Mouse (Mus musculus) forebrain, embryonic 12.5 days (tissue): ENCODE results near the gene Sec24d. TPM values are rescaled to one million over a fixed set of nuclear protein-coding genes. Genes with fewer than 3 reads are reported as not detected.
A peak's percentile ranks its signal among the peaks of the same experiment; 100 is the strongest.

Experiments used
- ATAC-seq: fragments of 200-750 bp; cut with Nextera tagmentation; 2 replicates; pipeline ENCODE4 v1.8.0; 2017; ENCODE audit warnings: moderate TSS enrichment; ENCODE audit not compliant: low FRiP score
- H3K27ac ChIP-seq: fragments of 300-500 bp; sonication (generic); 2 replicates; pipeline ENCODE4 v1.5.1; 2016; ENCODE audit warnings: mild to moderate bottlenecking
- H3K27me3 ChIP-seq: fragments of 300-500 bp; sonication (generic); 2 replicates; pipeline ENCODE4 v1.6.1; 2016; ENCODE audit warnings: mild to moderate bottlenecking
- H3K36me3 ChIP-seq: fragments of 300-500 bp; sonication (generic); replicated peaks from 2 replicates; pipeline ENCODE4 v1.6.1; 2016; ENCODE audit warnings: mild to moderate bottlenecking
- H3K4me1 ChIP-seq: fragments of 300-500 bp; sonication (generic); 2 replicates; pipeline ENCODE4 v1.6.1; 2016
- H3K4me2 ChIP-seq: fragments of 300-500 bp; sonication (generic); 2 replicates; pipeline ENCODE4 v1.6.1; 2016; ENCODE audit warnings: mild to moderate bottlenecking, moderate library complexity
- H3K4me3 ChIP-seq: fragments of 300-500 bp; sonication (generic); replicated peaks from 2 replicates; pipeline ENCODE4 v1.5.1; 2016; ENCODE audit warnings: mild to moderate bottlenecking
- H3K9ac ChIP-seq: fragments of 300-500 bp; sonication (generic); 2 replicates; pipeline ENCODE4 v1.6.1; 2016; ENCODE audit warnings: mild to moderate bottlenecking
- H3K9me3 ChIP-seq: fragments of 300-500 bp; sonication (generic); 2 replicates; pipeline ENCODE4 v1.6.1; 2016
- WGBS: fragments of 180-500 bp; shearing (Covaris S2); methylation state at CpG from one replicate; pipeline ENCODE4 v1.1.7; 2016; 5-methylcytosine and 5-hydroxymethylcytosine counted together
- polyA plus RNA-seq: library from polyadenylated mRNA; unstranded; fragments of >200 nt; fragmentation: Nextera tagmentation; extraction: Ambion mirVana; gene quantifications from 2 replicates; pipeline ENCODE4 v1.2.1, GENCODE M21; 2016

The Sec24d gene
- polyA plus RNA-seq = 13.2 and 16.9 TPM in 2 replicates

GRCm38 (mm10) chr3:123266753-123267651, at the start of gene Sec24d:
Gene Sec24d, plus strand, starts transcription at chr3:123267455.
- no peaks in the 10 kb centered on the region for H3K36me3 ChIP-seq
- H3K27ac ChIP-seq = no peak within 1 kb of the TSS
- peak; percentile 92 for ATAC-seq
- WGBS = 3% methylated on average over 68 of the region's 68 CpGs
- peaks cover 30% of the 10 kb centered on the region for H3K27me3 ChIP-seq
- H3K4me2 ChIP-seq = peak within 1 kb of the TSS; percentile 85
- peaks cover 8% of the 10 kb centered on the region; the same call in 1 of the 2 replicates for H3K4me1 ChIP-seq
- H3K9me3 ChIP-seq = no peaks in the 10 kb centered on the region
- peak within 1 kb of the TSS; percentile 65 for H3K9ac ChIP-seq
- H3K4me3 ChIP-seq = peak within 1 kb of the TSS; percentile 76

- 58% methylated on average over 6 of the region's 6 CpGs for WGBS
- Histone ChIP-seq H3K36me3 (no peaks in the 10 kb centered on the region), H3K9ac (no peak overlapping the region), H3K27me3 (no peaks in the 10 kb centered on the region), H3K4me2 (no peak overlapping the region), H3K4me1 (no peaks in the 10 kb centered on the region), H3K4me3 (no peak overlapping the region), H3K9me3 (no peaks in the 10 kb centered on the region), H3K27ac (no peak overlapping the region)
- ATAC-seq = no peak
These were observed 48.6 kb upstream of the Sec24d start for GRCm38 (mm10) chr3:123218646-123219045.

- Histone ChIP-seq H3K9ac (no peak overlapping the region), H3K9me3 (no peaks in the 10 kb centered on the region), H3K4me3 (no peak overlapping the region), H3K27ac (no peak overlapping the region), H3K27me3 (no peaks in the 10 kb centered on the region), H3K4me1 (no peaks in the 10 kb centered on the region), H3K36me3 (no peaks in the 10 kb centered on the region), H3K4me2 (no peak overlapping the region)
- no peak for ATAC-seq
- WGBS = 94% methylated on average over 3 of the region's 3 CpGs
These were observed 40.0 kb upstream of the Sec24d start for GRCm38 (mm10) chr3:123227276-123227675.

GRCm38 (mm10) chr3:123231639-123232038, 35.6 kb upstream of the Sec24d start:
- 80% methylated on average over 2 of the region's 2 CpGs for WGBS
- no peak overlapping the region for H3K4me3 ChIP-seq
- peaks cover 5% of the 10 kb centered on the region; the same call in 1 of the 2 replicates for H3K27me3 ChIP-seq

GRCm38 (mm10) chr3:123234191-123234836, 32.9 kb upstream of the Sec24d start:
- Histone ChIP-seq H3K4me2 (no peak overlapping the region), H3K36me3 (no peaks in the 10 kb centered on the region), H3K4me3 (no peak overlapping the region), H3K4me1 (peaks cover 17% of the 10 kb centered on the region), H3K9me3 (no peaks in the 10 kb centered on the region), H3K27ac (no peak overlapping the region), H3K9ac (no peak overlapping the region), H3K27me3 (peaks cover 17% of the 10 kb centered on the region; the same call in 1 of the 2 replicates)
- ATAC-seq = no peak
- 54% methylated on average over 16 of the region's 16 CpGs for WGBS

More at GRCm38 (mm10) chr3:123231639-123232038, 35.6 kb upstream of the Sec24d start:
- H3K27ac ChIP-seq = no peak overlapping the region
- ATAC-seq = no peak
- H3K36me3 ChIP-seq = no peaks in the 10 kb centered on the region
- no peak overlapping the region for H3K9ac ChIP-seq
- H3K4me1 ChIP-seq = peaks cover 9% of the 10 kb centered on the region
- no peaks in the 10 kb centered on the region for H3K9me3 ChIP-seq
- no peak overlapping the region for H3K4me2 ChIP-seq

GRCm38 (mm10) chr3:123235495-123235894, 31.8 kb upstream of the Sec24d start:
- Histone ChIP-seq H3K9me3 (no peaks in the 10 kb centered on the region), H3K36me3 (no peaks in the 10 kb centered on the region), H3K9ac (peak overlapping the region; percentile 46; the same call in 1 of the 2 replicates), H3K4me1 (peaks cover 17% of the 10 kb centered on the region), H3K27ac (no peak overlapping the region), H3K27me3 (peaks cover 18% of the 10 kb centered on the region; the same call in 1 of the 2 replicates), H3K4me2 (peak overlapping the region; percentile 91), H3K4me3 (peak overlapping the region; percentile 43)
- ATAC-seq = no peak
- whole genome bisulfite sequencing = 15% methylated on average over 7 of the region's 7 CpGs

GRCm38 (mm10) chr3:123235921-123236320, 31.3 kb upstream of the Sec24d start, which contains the start of gene Synpo2:
Gene Synpo2, minus strand, starts transcription at chr3:123236149.
- H3K27ac ChIP-seq = no peak within 1 kb of the TSS
- peaks cover 18% of the 10 kb centered on the region; the same call in 1 of the 2 replicates for H3K27me3 ChIP-seq
- peak; percentile 85; the same call in 1 of the 2 replicates for ATAC-seq
- peak within 1 kb of the TSS; percentile 46; the same call in 1 of the 2 replicates for H3K9ac ChIP-seq
- H3K36me3 ChIP-seq = no peaks in the 10 kb centered on the region
- H3K4me2 ChIP-seq = peak within 1 kb of the TSS; percentile 91
- WGBS = under 1% methylated on average over 20 of the region's 20 CpGs
- H3K4me1 ChIP-seq = peaks cover 17% of the 10 kb centered on the region
- H3K9me3 ChIP-seq = no peaks in the 10 kb centered on the region
- H3K4me3 ChIP-seq = peak within 1 kb of the TSS; percentile 43

- Histone ChIP-seq H3K9me3 (no peaks in the 10 kb centered on the region), H3K4me3 (no peak overlapping the region), H3K4me2 (no peak overlapping the region), H3K36me3 (no peaks in the 10 kb centered on the region), H3K27me3 (peaks cover 18% of the 10 kb centered on the region; the same call in 1 of the 2 replicates), H3K27ac (no peak overlapping the region), H3K4me1 (peaks cover 17% of the 10 kb centered on the region), H3K9ac (no peak overlapping the region)
- ATAC-seq = 0 out of 2 replicates have a peak, but pooled peaks have one; percentile 35
- 29% methylated on average over 7 of the region's 7 CpGs for WGBS
These were observed 30.2 kb upstream of the Sec24d start for GRCm38 (mm10) chr3:123237039-123237438.

GRCm38 (mm10) chr3:123237446-123237845, 29.8 kb upstream of the Sec24d start:
- H3K4me1 ChIP-seq = peaks cover 17% of the 10 kb centered on the region
- H3K36me3 ChIP-seq = no peaks in the 10 kb centered on the region

GRCm38 (mm10) chr3:123244376-123244775, 22.9 kb upstream of the Sec24d start:
- Histone ChIP-seq H3K9me3 (no peaks in the 10 kb centered on the region), H3K27me3 (0 out of 2 replicates have a peak, but pooled peaks cover under 1% of the 10 kb centered on the region), H3K4me2 (no peak overlapping the region), H3K27ac (no peak overlapping the region), H3K4me3 (no peak overlapping the region), H3K36me3 (no peaks in the 10 kb centered on the region), H3K9ac (no peak overlapping the region), H3K4me1 (no peaks in the 10 kb centered on the region)
- ATAC-seq = no peak
- 68% methylated on average over 5 of the region's 5 CpGs for WGBS

More at GRCm38 (mm10) chr3:123237446-123237845, 29.8 kb upstream of the Sec24d start:
- Histone ChIP-seq H3K4me2 (no peak overlapping the region), H3K4me3 (no peak overlapping the region), H3K9ac (no peak overlapping the region), H3K9me3 (no peaks in the 10 kb centered on the region), H3K27ac (no peak overlapping the region), H3K27me3 (peaks cover 18% of the 10 kb centered on the region; the same call in 1 of the 2 replicates)
- ATAC-seq = no peak

GRCm38 (mm10) chr3:123245646-123246045, 21.6 kb upstream of the Sec24d start:
- ATAC-seq = no peak
- H3K4me1 ChIP-seq = no peaks in the 10 kb centered on the region
- WGBS = 61% methylated on average over 4 of the region's 4 CpGs

More at GRCm38 (mm10) chr3:123245646-123246045, 21.6 kb upstream of the Sec24d start:
- Histone ChIP-seq H3K4me3 (no peak overlapping the region), H3K4me2 (no peak overlapping the region), H3K36me3 (no peaks in the 10 kb centered on the region), H3K9me3 (no peaks in the 10 kb centered on the region), H3K27me3 (no peaks in the 10 kb centered on the region), H3K9ac (no peak overlapping the region), H3K27ac (no peak overlapping the region)
